Mouse (Mus musculus) kidney, adult 11 months (tissue): ENCODE results near the gene Hps3.
"Not testable (repeated sequence)": the region's sequence is repeated elsewhere in the genome, so short reads cannot be mapped to it uniquely, and the experiment has no call there.

ENCODE experiments used
- DNase-seq: peaks from one replicate; pipeline ENCODE4 v3.0.0; 2022

Hps3 gene

DNA sequence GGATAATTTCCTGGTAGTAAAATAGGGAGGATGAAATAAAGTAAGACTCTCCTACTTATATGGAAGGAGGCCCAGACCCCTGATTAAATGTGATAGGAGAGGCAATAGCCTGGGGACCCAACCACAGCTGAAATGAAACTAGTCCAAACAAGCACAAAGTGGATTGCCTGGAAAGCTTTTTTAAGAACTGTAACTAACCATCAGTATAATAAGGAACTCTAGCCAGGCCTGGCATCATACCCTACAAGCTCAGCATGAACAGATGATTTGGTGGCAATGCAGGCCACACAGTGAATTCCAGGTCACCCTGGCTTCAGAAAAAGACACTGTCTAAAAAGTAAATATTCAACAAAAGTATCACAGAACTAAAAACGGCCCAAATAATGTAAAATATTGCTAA lies 29.5 kb downstream of the Hps3 start:
- DNase-seq = no peak

DNA sequence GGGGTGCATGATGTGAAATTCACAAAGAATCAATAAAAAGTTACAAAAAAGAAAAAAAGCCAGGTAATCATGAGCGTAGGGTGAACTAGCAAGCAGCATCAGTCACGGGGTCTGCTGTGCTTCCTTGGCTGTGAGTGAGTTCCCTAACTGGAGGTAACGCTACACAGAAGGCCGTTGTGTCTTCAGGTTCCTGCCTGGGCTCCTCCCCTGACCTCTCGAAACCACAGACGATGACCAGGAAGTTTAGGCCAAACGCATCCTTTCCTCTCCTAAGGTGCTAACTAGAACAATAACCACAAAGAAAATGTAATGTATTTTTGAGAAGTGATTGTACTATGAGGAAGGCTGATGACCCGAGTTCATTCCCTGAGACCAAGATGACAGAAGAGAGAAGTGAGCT lies 30.7 kb downstream of the Hps3 start:
- no peak for DNase-seq

DNA sequence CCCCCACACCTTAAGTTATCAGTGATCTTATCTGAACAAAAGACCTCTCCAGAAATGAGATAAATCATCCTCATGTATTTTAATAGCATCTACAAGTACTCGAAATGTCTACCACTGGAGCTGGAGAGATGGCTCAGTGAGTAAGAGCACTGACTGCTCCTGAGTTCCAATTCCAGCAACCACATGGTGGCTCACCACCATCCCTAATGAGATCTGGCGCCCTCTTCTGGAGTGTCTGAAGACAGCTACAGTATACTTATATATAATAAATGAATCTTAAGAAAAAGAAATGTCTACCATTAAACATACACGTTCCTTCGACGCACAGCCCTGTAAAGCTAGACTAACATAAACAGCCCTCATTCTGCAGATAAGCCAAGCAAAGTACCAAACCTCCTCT lies 32.3 kb downstream of the Hps3 start:
- no peak for DNase-seq

DNA sequence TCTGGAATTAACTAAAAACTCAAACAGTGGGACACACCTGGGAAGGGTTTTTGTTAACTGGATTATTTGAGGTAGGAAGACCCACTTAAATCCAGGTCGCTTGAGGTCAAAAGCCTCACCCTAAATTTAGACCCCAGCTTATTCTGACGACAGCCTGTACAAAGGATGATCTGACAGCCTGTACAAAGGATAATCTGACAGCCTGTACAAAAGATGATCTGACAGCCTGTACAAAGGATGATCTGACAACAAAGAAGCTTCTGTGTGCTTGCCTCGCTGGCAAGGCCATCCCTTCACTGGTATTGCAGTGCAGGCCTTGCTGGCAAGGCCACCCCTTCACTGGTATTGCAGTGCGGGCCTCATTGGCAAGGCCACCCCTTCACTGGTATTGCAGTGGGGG lies 34.3 kb downstream of the Hps3 start:
- no peak for DNase-seq

DNA sequence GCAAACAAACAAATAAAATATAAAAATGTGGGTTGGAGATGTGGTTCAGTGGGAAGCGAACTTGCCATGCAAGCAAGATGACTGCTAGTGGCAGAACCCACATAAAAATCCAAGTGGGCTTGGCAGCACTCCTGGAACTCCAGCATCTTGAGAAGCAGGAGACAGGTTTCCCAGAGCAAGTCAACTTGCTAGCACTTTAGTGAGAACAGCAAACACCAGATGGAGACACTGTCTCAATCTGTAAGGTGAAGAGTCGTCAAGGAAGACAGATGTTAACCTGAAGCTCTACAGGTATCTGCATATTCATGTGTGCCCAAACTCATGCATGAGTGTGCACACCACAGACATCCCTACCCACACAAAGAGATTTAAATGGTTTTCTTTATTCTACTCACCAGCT lies 35.6 kb downstream of the Hps3 start:
- DNase-seq = no peak

DNA sequence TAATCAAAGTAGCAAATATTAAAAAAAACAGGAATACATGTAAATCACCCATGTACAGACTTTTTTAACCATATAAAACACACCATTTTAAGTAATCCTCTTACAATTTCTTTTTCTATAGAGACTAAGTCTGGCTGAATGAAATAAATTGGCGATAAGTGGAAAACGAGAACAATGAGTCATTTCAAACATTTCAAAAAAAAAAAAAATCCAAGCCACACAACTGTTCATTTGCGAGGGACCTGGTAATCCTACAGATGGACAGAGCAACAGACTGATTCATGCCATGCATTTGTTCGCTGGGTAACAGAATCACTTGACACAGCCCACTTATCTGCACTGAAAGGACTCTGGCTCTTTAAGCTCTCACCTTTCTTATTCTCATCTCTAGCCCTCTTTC lies 42.7 kb downstream of the Hps3 start:
- no peak for DNase-seq

DNA sequence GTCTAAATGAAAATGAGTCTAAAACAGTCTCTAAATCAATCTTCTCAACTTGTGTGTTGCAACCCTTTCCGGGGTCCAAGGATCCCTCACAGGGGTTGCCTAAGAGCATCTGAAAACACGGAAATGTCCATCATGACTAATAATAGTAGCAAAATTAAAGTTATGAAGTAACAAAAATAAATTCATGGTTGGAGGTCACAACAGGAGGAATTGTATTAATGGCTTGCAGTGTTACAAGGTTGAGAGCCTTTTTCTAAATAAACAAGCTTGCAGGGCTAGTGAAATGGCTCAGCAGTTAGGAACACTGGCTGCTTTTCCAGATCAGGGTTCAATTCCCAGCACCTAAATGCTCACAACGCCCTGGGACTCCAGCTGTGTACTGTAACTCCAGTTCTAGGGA lies 45.1 kb downstream of the Hps3 start:
- DNase-seq = no peak

DNA sequence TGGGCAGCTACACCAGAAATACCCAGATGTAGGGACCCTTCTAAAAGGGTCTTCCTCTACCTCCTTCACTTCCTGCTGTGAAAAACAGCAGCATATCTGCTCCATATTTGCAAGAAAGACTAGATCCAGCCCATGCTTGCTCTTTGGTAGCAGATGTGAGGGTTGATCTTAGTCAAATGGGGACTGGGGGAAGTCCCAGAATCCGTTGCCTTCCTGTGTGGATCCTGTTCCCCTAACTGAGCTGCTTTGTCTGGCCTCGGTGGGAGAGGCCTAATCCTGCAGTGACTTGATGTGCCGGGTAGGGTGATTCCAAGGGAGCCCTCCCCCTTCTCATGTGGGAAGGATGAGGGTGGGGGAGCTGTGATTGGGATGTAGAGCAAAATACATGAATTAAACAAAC lies 49.0 kb downstream of the Hps3 start:
- DNase-seq = no peak

DNA sequence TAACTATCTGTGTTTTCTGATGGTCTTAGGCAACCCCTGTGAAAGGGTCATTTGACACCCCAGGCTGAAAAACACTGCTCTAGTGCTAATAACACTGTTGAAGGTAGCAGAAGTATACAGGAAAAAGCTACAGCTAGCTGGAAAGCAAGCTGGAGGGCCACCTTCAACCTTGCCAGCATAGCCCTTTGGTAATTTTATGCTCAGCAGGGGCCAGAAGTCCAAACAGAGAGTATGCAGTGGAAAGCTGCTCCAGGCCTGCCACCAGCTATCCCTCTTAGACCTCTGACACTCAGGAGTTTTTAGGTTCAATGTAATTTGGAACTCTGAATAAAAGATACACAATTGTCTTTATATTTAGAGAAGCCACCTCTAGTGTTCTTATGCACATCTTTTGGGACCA lies 52.3 kb downstream of the Hps3 start:
- peak; percentile 26 for DNase-seq

DNA sequence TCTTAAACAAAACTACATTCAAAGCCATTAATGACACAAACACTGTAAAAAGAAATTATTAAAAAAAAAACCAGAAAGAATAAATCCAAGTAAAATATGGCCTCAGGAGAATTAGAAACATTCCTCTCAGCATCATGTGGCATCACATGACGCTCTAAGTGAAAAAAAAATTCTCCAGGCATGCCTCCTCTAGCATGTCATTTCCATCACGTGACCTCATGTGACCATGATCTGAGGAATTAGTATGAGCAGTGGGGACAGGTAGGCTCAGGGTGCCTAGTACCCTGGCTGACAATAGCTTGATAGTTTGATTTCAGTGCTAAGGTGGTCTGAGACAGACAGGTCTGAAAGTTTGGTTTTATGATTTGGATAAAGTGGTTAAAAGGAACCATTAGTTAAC lies 54.0 kb downstream of the Hps3 start:
- DNase-seq = no peak

DNA sequence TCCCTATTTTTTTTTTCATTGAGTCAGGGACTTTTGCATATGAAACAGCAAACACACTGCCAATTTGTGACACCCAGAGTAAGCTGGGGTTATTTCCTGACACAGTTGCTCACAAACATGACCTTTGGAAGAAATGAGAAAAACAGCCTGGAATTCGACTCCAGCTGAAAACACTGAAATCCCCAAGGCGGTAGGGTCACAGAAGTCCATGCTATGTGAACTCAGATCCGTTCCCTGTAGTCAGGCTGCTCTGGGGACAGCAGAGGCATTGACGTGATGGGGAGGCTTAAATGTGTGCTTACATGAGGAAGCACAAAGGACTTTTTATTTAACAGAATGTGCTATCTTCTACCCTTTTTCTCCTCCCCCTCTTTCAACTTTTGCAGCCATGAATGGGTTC lies 56.6 kb downstream of the Hps3 start:
- peak; percentile 82 for DNase-seq

DNA sequence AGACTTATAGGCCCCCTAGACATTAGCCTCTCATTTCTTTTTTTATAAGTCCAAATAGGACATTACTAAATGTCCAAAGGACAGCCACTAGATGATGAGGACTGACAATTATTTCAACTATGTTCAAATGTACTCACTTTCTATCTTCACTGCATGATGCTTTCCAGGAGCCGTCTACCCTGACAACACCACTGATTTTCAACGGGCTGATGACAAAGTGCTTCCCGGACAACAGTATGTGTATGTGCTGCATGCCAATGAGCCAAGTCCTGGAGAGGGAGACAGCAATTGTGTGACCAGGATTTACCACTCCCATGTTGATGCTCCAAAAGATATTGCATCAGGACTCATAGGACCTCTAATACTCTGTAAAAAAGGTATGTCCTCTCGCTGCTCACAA lies 69.0 kb downstream of the Hps3 start:
- no peak for DNase-seq

DNA sequence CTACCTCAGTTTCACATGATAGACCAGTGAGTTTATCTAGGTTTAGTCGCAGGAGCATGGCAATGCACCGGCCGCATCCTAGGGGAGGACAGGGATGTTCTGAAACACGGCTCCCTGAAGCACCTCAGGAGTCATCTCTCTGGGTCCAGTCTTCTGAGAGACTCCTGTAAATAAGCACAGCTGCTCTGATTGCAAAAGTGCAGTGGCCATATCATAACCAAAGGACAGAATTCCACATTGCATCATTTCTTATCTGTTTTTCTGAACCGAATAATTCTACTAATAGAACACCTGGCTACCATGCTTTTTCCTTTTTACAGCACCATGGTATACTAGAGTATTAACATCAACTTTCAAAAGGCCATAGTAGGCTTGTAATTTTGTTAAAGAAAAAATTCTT lies 69.9 kb downstream of the Hps3 start:
- DNase-seq = no peak

DNA sequence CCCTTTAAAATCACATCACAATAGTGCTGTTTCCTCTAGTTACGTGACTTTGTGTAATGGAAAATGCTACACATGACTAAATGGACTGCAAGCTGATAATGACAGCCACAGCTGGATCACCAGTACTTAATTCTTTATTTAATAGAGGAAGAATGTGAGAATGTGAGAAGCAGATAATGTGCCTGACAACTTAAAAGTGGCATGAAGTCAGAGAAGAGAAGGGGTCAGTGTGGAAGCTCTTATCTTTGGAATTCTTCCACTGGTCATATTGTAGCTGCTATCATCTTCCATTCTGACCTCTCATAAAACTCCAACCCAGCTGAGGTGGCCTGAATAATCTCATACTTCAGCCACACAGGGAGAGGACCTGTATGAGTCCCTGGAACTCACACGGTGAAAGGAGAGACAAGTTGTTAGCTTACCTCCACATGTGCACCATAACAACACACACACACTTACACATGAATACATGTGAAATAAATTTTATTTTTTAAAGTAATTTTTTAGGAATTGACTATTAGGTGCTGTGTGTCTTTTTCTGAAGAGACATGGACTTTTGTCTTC lies 70.4 kb downstream of the Hps3 start:
- no peak for DNase-seq

DNA sequence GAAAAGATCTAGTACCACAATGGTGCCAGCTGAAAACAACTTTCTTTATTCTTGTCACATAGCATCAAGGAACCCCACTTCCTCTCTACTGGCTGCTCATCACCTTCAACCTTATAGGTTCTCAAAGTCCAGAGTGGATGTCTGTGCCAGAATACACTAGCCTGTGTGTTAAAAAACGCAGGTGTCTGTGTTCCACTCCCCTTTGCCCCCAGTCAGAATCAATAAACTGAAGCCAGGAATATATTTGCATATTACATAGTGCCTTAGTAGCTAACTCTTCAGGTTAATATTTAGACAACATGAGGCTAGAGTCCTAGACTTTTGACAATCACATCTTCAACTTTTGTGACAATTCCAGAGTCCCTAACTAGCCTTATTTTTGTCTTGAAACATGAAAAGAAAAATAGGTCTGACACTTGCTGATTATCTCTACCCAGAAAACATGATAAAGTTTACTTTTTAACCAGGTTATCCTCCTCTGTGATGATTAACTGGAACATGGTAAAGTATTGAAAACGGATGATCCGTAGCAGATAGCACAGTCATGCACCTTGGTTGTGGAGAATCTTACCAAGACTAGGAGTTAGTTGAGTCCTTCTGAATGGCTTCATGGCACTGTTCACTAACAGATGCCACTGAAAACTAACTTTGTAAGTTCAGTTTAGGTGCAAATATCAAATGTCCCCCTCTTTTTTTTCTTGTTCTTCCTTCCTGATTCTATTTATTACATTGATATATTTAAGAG lies 72.2 kb downstream of the Hps3 start:
- peak; percentile 18 for DNase-seq

DNA sequence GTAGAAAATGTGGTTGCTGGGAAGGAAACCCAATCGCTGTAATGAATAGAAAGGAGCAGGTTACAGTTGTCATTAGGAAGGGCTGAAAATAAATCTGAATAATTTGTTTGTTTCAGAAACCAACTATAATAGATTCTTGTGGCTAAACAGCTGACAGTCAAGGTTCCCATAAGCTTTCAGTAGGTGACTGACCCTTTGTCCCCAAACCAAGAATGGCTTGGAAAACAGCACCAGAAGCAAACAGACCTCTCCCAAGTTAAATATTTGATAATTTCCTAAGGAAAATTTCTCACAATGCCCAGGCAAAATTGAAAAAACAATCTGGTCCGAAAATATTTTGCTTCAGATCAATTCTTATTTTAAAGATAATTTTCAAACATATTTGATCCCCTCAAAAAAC lies 73.8 kb downstream of the Hps3 start:
- DNase-seq = no peak

DNA sequence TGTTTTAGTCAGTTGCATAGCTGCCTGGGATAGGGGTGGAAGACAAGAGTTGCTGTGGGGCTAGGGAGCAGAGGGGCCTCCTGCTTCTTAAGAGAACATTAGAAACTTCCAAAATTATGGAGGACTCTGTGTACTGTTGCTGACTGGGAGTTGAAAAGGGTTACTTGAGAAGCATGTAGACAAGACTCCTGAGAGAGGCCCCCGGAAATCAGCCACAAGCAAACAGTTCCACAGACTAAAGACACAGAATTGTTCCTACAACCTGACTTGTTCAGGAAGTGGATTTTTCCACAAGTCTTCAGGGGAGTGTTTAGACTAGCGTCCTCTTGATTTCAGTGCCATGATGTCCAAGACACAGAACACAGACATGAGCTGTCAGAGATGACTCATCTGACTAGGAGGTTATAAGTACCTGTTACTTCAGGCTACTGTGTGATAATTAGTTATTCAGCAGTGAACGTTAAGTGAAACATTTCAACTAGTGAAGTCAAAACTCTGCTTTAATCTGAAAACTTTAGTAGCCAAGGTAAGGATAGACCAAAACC lies 74.5 kb downstream of the Hps3 start:
- no peak for DNase-seq

DNA sequence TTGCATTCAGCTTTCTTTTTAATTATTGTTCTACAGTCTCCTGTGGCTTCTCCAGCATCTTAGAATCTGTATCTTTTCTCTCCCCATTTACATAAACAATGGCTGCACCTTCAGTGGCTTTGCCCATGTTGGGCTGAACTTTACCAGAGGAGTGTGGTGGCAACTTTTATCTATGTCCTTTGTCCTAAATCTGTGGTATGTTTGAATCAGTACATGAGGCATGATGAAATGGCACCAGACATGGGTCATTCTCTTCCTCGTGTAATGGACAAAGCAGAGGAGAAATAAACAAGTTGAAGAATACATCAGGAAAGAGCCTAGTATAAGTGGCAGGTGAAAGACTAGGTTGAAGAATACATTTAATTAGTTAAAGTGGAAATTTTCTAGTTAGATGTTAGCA lies 76.1 kb downstream of the Hps3 start:
- no peak for DNase-seq

DNA sequence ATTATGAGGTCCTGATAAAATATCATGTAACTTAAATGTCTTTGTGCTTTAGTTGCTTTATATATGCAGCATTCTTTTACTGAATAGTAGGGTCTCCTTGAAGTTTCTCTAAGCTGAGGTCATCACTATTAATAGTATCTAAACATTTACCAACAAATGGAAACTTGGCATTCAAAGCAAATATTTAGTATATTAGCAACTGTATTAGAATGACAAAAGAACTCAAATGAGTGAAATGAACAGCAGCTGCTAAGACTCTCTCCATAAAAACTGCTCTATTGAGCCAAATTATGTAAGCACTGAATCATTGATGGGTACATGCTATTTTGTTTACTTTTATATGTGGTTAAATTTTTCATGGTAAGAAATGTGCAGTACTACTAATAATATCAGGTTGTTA lies 77.1 kb downstream of the Hps3 start:
- no peak for DNase-seq

DNA sequence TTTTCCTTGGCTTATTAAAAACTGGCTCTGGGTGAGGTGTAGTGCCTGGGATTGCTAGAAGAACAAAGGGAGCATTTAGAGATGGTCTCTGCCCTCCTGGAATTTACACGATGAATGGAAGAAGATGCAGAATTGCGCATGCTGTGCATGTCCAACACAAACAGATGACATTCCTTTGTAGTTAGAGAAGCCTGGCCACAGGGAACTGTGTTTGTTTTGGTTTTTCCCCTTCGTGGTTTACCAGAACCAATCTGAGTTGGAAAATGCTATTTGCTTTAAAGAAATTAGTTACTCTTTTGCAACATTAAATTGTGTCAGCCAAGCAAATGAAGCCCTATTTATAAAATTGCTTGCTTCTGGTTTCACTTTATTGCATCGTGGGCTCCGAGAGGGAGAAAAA lies 78.2 kb downstream of the Hps3 start, which contains the start of gene Cp:
Gene Cp, plus strand, starts transcription at position 170 of the 400 bp plus-strand sequence.
- peak; percentile 7 for DNase-seq

DNA sequence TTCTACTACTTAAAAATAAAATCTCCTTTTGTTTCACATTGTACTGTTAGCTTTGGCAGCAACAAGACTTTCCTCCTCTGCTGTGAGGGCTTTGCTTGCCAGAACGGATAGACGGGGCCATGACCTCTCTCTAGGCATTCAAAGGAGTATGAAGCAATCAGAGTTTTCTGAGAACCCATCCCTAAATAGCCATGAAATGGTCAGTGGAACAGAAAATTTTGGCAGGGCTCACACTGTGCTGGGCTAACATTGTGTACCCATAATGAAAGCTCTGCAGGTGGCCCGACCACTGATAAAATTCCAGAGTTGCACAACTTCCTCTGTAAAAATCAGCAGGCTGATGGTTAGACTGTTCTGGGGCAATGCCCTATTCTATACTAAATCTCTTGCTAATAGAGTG lies 81.2 kb downstream of the Hps3 start:
- DNase-seq = peak; percentile 75

DNA sequence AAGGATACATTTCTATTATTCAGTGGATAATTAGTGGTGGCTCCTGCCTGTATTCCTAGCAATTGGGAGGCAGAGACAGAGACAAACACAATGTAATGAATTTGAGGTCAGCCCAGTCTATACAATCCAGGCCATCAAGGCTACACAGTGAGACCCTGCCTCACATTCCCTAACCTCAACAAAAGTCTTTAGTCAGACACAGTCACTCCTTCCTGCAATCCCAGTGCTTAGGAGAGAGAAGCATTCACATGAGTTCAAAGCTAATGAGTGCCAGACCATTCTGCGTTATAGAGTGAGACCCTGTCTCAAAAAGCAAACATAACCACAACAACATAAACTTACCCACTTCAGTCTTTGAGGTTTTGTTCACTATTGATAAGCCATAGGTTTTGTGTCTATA lies 81.7 kb downstream of the Hps3 start:
- no peak for DNase-seq

DNA sequence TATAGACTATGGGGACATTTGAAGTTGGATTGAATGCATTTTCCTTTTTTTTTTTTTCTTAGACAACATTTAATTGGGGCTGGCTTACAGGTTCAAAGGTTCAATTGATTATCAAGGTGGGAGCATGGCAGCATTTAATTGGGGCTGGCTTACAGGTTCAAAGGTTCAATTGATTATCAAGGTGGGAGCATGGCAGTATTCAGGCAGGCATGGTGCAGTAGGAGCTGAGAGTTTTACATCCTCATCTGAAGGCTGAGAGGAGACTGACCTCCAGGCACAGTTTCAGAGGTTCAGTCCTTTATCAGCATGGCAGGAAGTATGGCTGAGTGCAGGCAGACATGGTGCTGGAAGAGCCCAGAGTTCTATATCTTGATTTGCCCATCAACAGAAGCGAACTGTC lies 85.7 kb downstream of the Hps3 start:
- DNase-seq = not testable (repeated sequence)

DNA sequence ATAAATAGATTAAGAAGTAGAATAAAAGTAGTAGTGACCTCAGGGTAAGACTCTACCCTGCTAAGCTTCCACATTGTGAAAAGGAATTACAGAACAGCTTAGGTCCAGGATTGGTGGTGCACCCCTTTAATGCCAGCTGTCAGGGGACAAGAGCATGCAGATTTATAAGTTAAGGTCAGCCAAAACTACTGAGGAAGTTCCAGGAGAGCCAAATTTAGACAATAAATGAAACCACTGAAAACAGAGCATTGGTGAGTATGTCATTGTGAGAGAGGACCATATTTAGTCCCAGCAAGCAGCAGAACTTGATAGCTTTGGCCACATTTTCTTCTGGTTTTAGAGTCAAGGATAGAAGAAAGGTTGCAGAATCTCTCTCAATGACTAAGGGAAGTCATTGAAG lies 86.6 kb downstream of the Hps3 start:
- no peak for DNase-seq
